Mouse (Mus musculus): Measurements from ENCODE around the gene Mybphl. TPM values are rescaled to one million over a fixed set of nuclear protein-coding genes. Genes with fewer than 3 reads are reported as not detected.

Mybphl gene
- total and polyA plus RNA-seq, 3 experiments, result not detected

DNA sequence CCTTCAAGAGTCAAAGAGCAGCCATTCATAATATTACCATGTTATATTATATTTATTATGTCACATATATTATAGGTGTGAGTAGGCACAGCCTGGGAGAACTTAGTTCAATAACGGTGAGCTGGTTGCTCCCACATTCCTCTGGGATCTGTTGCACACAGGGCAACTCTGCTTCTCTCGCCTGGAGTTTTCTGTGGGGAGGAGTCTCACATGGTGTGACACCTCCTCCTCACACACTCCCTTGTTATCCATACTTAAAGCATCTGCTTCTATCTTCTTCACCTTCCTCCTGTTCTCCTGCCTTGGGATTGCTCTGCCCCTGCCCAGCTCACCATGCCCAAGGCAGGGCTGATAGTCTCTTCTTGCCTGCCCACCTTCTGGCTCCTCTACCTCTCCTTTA is 23.7 kb upstream of the Mybphl start:
- peaks cover 2% of the 10 kb centered on the region for H3K36me3 ChIP-seq (replicated peaks)

GRCm38 (mm10) chr3:108342185-108342584 is 22.5 kb upstream of the Mybphl start:
- Histone ChIP-seq H3K27me3 (ENCODE audit: insufficient read depth, low read length) (no peaks in the 10 kb centered on the region), H3K4me3 (ENCODE audit: low read depth, low read length) (no peak overlapping the region), H3K4me1 (ENCODE audit: insufficient read depth, low read depth, low read length) (peaks cover 7% of the 10 kb centered on the region), H3K9me3 (replicated peaks) (no peaks in the 10 kb centered on the region), H3K36me3 (replicated peaks) (peaks cover 2% of the 10 kb centered on the region)
- ATAC-seq (ENCODE audit: extremely low read depth, insufficient number of reproducible peaks, low FRiP score, poor library complexity, severe bottlenecking), result no peak
- TF ChIP-seq POLR2AphosphoS5 (IDR thresholded peaks at IDR 0.05; ENCODE audit: insufficient replicate concordance, low read depth, low read length) (no peak), TAL1 (conservative IDR thresholded peaks at IDR 0.05; ENCODE audit: low read depth, low read length) (no peak), GATA1 (IDR thresholded peaks at IDR 0.05; ENCODE audit: borderline replicate concordance, low read length) (no peak), GATA2 (IDR thresholded peaks at IDR 0.05; ENCODE audit: borderline replicate concordance, low read depth, low read length) (no peak), CTCF (IDR thresholded peaks at IDR 0.05; ENCODE audit: low read depth, low read length) (no peak)
- DNase-seq (ENCODE audit: low spot score), result no peak

More for the DNA sequence above, 23.7 kb upstream of the Mybphl start:
- Histone ChIP-seq H3K9me3 (replicated peaks) (no peaks in the 10 kb centered on the region), H3K4me1 (ENCODE audit: insufficient read depth, low read depth, low read length) (peaks cover 7% of the 10 kb centered on the region), H3K4me3 (ENCODE audit: low read depth, low read length) (no peak overlapping the region), H3K27me3 (ENCODE audit: insufficient read depth, low read length) (no peaks in the 10 kb centered on the region)
- DNase-seq (ENCODE audit: low spot score), result no peak
- TF ChIP-seq TAL1 (conservative IDR thresholded peaks at IDR 0.05; ENCODE audit: low read depth, low read length), result no peak
- TF ChIP-seq GATA1 (IDR thresholded peaks at IDR 0.05; ENCODE audit: borderline replicate concordance, low read length), result no peak
- TF ChIP-seq POLR2AphosphoS5 (IDR thresholded peaks at IDR 0.05; ENCODE audit: insufficient replicate concordance, low read depth, low read length), result no peak
- TF ChIP-seq GATA2 (IDR thresholded peaks at IDR 0.05; ENCODE audit: borderline replicate concordance, low read depth, low read length), result no peak
- no peak for TF ChIP-seq CTCF (IDR thresholded peaks at IDR 0.05; ENCODE audit: low read depth, low read length)
- no peak for ATAC-seq (ENCODE audit: extremely low read depth, insufficient number of reproducible peaks, low FRiP score, poor library complexity, severe bottlenecking)

- TF ChIP-seq TAL1 (conservative IDR thresholded peaks at IDR 0.05; ENCODE audit: low read depth, low read length) (no peak), POLR2AphosphoS5 (IDR thresholded peaks at IDR 0.05; ENCODE audit: insufficient replicate concordance, low read depth, low read length) (no peak), GATA2 (IDR thresholded peaks at IDR 0.05; ENCODE audit: borderline replicate concordance, low read depth, low read length) (no peak), GATA1 (IDR thresholded peaks at IDR 0.05; ENCODE audit: borderline replicate concordance, low read length) (no peak), CTCF (IDR thresholded peaks at IDR 0.05; ENCODE audit: low read depth, low read length) (no peak)
- no peak for DNase-seq (ENCODE audit: low spot score)
- peaks cover 4% of the 10 kb centered on the region for H3K4me1 ChIP-seq (ENCODE audit: insufficient read depth, low read depth, low read length)
- H3K4me3 ChIP-seq (ENCODE audit: low read depth, low read length), result no peak overlapping the region
- H3K27me3 ChIP-seq (ENCODE audit: insufficient read depth, low read length), result no peaks in the 10 kb centered on the region
- no peaks in the 10 kb centered on the region for H3K9me3 ChIP-seq (replicated peaks)
- H3K36me3 ChIP-seq (replicated peaks), result peaks cover 2% of the 10 kb centered on the region
- ATAC-seq (ENCODE audit: extremely low read depth, insufficient number of reproducible peaks, low FRiP score, poor library complexity, severe bottlenecking), result no peak; the same call in 1 of the 2 replicates
Measured at GRCm38 (mm10) chr3:108345855-108346254, 18.9 kb upstream of the Mybphl start.

DNA sequence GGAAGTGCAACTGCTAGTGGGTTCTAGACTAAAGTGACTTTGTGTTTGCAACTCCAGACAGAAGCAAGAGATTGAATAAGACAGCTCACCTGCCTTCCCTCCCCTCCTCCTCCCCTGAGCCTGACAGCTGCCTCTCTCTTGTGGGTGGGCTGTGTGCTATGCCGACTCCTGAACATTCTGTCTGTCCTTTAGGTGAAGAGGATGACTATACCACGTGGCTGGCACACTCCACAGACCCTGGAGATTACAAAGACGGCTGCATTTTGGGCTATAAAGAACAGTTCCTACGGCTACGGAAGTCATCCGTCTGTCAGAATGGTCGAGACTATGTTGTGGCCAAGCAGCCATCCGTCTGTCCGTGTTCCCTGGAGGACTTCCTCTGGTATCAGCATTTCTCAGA is 16.3 kb upstream of the Mybphl start:
- no peaks in the 10 kb centered on the region for H3K9me3 ChIP-seq (replicated peaks)
- DNase-seq (ENCODE audit: low spot score), result no peak
- no peak overlapping the region for H3K4me3 ChIP-seq (ENCODE audit: low read depth, low read length)
- peaks cover 2% of the 10 kb centered on the region for H3K36me3 ChIP-seq (replicated peaks)
- peaks cover 4% of the 10 kb centered on the region for H3K4me1 ChIP-seq (ENCODE audit: insufficient read depth, low read depth, low read length)
- ATAC-seq (ENCODE audit: extremely low read depth, insufficient number of reproducible peaks, low FRiP score, poor library complexity, severe bottlenecking), result no peak
- H3K27me3 ChIP-seq (ENCODE audit: insufficient read depth, low read length), result no peaks in the 10 kb centered on the region
- TF ChIP-seq TAL1 (conservative IDR thresholded peaks at IDR 0.05; ENCODE audit: low read depth, low read length) (no peak), POLR2AphosphoS5 (IDR thresholded peaks at IDR 0.05; ENCODE audit: insufficient replicate concordance, low read depth, low read length) (no peak), CTCF (IDR thresholded peaks at IDR 0.05; ENCODE audit: low read depth, low read length) (no peak), GATA1 (IDR thresholded peaks at IDR 0.05; ENCODE audit: borderline replicate concordance, low read length) (no peak), GATA2 (IDR thresholded peaks at IDR 0.05; ENCODE audit: borderline replicate concordance, low read depth, low read length) (no peak)

DNA sequence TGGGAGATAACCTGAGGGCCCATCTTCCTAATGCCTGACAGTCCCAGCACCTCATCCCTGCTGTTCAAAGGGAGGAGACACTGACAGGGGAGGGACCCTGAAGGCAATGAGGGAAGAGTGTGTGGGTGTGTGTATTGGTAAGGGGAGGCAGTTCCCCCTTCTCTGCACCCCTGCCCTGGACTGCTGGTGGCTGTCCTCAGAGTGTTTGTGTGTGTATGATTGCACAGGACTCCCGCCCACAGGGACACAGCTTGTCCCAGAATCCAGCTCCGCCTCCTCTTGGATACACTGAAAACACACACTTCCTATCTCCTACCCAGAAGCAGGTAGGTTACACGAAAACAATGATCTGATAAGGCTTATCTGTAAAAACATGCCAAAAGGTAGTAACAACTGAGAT is 9.5 kb upstream of the Mybphl start:
- Histone ChIP-seq H3K36me3 (replicated peaks) (peaks cover 7% of the 10 kb centered on the region), H3K4me3 (ENCODE audit: low read depth, low read length) (no peak overlapping the region), H3K4me1 (ENCODE audit: insufficient read depth, low read depth, low read length) (peaks cover 15% of the 10 kb centered on the region), H3K27me3 (ENCODE audit: insufficient read depth, low read length) (no peaks in the 10 kb centered on the region; the same call in 1 of the 2 replicates), H3K9me3 (replicated peaks) (no peaks in the 10 kb centered on the region)
- TF ChIP-seq TAL1 (conservative IDR thresholded peaks at IDR 0.05; ENCODE audit: low read depth, low read length) (no peak), GATA2 (IDR thresholded peaks at IDR 0.05; ENCODE audit: borderline replicate concordance, low read depth, low read length) (no peak), POLR2AphosphoS5 (IDR thresholded peaks at IDR 0.05; ENCODE audit: insufficient replicate concordance, low read depth, low read length) (no peak), CTCF (IDR thresholded peaks at IDR 0.05; ENCODE audit: low read depth, low read length) (no peak), GATA1 (IDR thresholded peaks at IDR 0.05; ENCODE audit: borderline replicate concordance, low read length) (no peak)
- ATAC-seq (ENCODE audit: extremely low read depth, insufficient number of reproducible peaks, low FRiP score, poor library complexity, severe bottlenecking), result no peak
- DNase-seq (ENCODE audit: low spot score), result no peak

DNA sequence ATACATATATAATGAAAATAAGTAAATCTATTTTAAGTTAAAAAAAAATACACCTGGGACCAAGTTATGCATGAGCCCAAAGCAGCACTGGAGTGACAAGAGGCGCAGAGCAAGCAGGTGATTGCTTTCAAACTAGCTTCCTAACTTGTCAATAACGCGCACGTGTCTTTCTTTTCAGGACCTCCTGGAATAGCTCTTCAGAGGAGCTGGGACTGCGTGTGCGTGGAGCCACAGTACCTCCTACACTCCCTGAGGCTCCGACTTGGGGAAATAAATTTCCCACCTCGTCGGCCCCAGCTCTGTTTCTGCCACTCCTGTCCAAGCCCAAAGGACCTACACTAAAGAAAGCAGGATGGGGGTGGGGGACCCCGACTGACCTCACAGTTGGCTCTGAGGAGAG is 7.7 kb upstream of the Mybphl start:
- H3K27me3 ChIP-seq (ENCODE audit: insufficient read depth, low read length), result no peaks in the 10 kb centered on the region; the same call in 1 of the 2 replicates
- H3K9me3 ChIP-seq (replicated peaks), result no peaks in the 10 kb centered on the region
- no peak for DNase-seq (ENCODE audit: low spot score)
- ATAC-seq (ENCODE audit: extremely low read depth, insufficient number of reproducible peaks, low FRiP score, poor library complexity, severe bottlenecking), result no peak
- TF ChIP-seq GATA2 (IDR thresholded peaks at IDR 0.05; ENCODE audit: borderline replicate concordance, low read depth, low read length) (no peak), TAL1 (conservative IDR thresholded peaks at IDR 0.05; ENCODE audit: low read depth, low read length) (no peak), CTCF (IDR thresholded peaks at IDR 0.05; ENCODE audit: low read depth, low read length) (no peak), POLR2AphosphoS5 (IDR thresholded peaks at IDR 0.05; ENCODE audit: insufficient replicate concordance, low read depth, low read length) (no peak), GATA1 (IDR thresholded peaks at IDR 0.05; ENCODE audit: borderline replicate concordance, low read length) (no peak)
- H3K36me3 ChIP-seq (replicated peaks), result peaks cover 7% of the 10 kb centered on the region
- no peak overlapping the region for H3K4me3 ChIP-seq (ENCODE audit: low read depth, low read length)
- H3K4me1 ChIP-seq (ENCODE audit: insufficient read depth, low read depth, low read length), result peaks cover 15% of the 10 kb centered on the region

Measured in G1E (cell line).